Mouse (Mus musculus): Measurements from ENCODE around the gene Ccdc103.

DNA sequence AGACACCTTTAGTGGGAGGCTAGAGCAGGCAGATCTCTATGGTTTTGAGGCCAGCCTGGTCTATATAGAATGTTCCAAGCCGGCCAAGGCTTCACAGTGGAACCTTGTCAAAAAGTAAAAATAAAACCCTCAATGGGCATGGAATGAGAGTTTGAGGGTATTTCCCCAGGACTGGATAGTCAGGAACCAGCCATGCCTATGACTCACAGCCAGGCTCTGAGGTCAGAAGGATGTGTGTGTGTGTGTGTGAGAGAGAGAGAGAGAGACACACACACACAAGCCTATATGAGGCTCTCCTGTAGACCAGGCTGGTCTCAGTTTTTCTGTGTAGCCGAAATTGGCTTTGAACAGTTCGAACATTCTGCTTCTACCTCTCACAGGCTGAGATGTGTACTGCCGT, 13.7 kb downstream of the Ccdc103 start:
- TF ChIP-seq CTCF (IDR thresholded peaks at IDR 0.05; ENCODE audit: control insufficient read depth, insufficient read depth, low read length) (no peak), POLR2A (IDR thresholded peaks at IDR 0.05; ENCODE audit: borderline replicate concordance, control insufficient read depth, low read depth, low read length) (no peak)

All from bone marrow, adult 2 months (tissue).